Mouse (Mus musculus): Measurements from ENCODE around the gene Acy3. TPM values are rescaled to one million over a fixed set of nuclear protein-coding genes. Genes with fewer than 3 reads are reported as not detected.

Acy3 gene
- polyA plus RNA-seq, 1 experiment: 6.3 TPM

GRCm38 (mm10) chr19:3947813-3948212 lies 38.6 kb upstream of the Acy3 start:
- Histone ChIP-seq H3K4me3 (no peak overlapping the region), H3ac (ENCODE audit: control insufficient read depth, insufficient read length) (no peak overlapping the region), H3K79me2 (ENCODE audit: control insufficient read depth, insufficient read depth) (no peaks in the 10 kb centered on the region), H3K4me2 (ENCODE audit: low read depth) (no peak overlapping the region), H3K36me3 (ENCODE audit: control insufficient read depth, insufficient read depth) (no peaks in the 10 kb centered on the region), H3K27me3 (ENCODE audit: control insufficient read depth, insufficient read depth, insufficient read length) (no peaks in the 10 kb centered on the region)
- TF ChIP-seq TCF3 (IDR thresholded peaks at IDR 0.05; ENCODE audit: insufficient read length, low read depth) (no peak), CEBPB (IDR thresholded peaks at IDR 0.05; ENCODE audit: insufficient read depth, poor library complexity, severe bottlenecking) (no peak), SRF (IDR thresholded peaks at IDR 0.05; ENCODE audit: control insufficient read depth, insufficient read length, low read depth) (no peak), USF1 (IDR thresholded peaks at IDR 0.05; ENCODE audit: low read depth) (no peak)

DNA sequence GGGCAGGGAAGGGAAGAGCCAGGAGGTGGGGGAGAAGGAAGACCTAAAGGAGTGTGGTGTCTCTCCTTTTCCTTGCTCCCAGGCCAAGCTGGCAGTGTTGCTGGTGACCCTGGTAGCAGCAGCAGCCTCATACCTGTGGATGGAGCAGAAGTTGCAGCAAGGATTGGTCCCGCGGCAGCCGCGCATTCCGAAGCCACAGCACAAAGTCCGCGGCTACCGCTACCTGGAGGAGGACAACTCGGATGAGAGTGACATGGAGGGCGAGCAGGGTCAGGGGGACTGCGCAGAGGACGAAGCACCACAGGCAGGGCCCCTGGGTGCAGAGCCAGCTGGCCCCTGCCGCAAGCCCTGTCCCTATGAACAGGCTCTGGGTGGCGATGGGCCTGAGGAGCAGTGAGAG lies 37.8 kb upstream of the Acy3 start:
- TF ChIP-seq MYOD1 (IDR thresholded peaks at IDR 0.05; ENCODE audit: control insufficient read depth in 1 of 3, insufficient read length in 2 of 3, low read depth in 2 of 3) (no peak), CEBPB (IDR thresholded peaks at IDR 0.05; ENCODE audit: insufficient read depth, poor library complexity, severe bottlenecking) (no peak), MYOG (IDR thresholded peaks at IDR 0.05; ENCODE audit: control insufficient read depth in 1 of 3, insufficient read depth in 1 of 3, insufficient read length in 2 of 3, low read depth in 2 of 3) (no peak), TCF12 (IDR thresholded peaks at IDR 0.05; ENCODE audit: insufficient read depth, poor library complexity, severe bottlenecking) (no peak), MAX (IDR thresholded peaks at IDR 0.05; ENCODE audit: low read depth) (no peak), E2F4 (IDR thresholded peaks at IDR 0.05; ENCODE audit: insufficient read depth) (no peak), POLR2A (IDR thresholded peaks at IDR 0.05; ENCODE audit: insufficient read length, low read depth) (no peak), POLR2AphosphoS2 (IDR thresholded peaks at IDR 0.05; ENCODE audit: insufficient read length, low read depth) (no peak), REST (IDR thresholded peaks at IDR 0.05; ENCODE audit: insufficient read depth, insufficient read length) (no peak), USF1 (IDR thresholded peaks at IDR 0.05; ENCODE audit: low read depth) (no peak), TCF3 (IDR thresholded peaks at IDR 0.05; ENCODE audit: insufficient read length, low read depth) (no peak), SRF (IDR thresholded peaks at IDR 0.05; ENCODE audit: control insufficient read depth, insufficient read length, low read depth) (no peak)
- H3K27me3 ChIP-seq (ENCODE audit: control insufficient read depth, insufficient read depth, insufficient read length): no peaks in the 10 kb centered on the region
- no peak overlapping the region for H3K4me2 ChIP-seq (ENCODE audit: low read depth)

DNA sequence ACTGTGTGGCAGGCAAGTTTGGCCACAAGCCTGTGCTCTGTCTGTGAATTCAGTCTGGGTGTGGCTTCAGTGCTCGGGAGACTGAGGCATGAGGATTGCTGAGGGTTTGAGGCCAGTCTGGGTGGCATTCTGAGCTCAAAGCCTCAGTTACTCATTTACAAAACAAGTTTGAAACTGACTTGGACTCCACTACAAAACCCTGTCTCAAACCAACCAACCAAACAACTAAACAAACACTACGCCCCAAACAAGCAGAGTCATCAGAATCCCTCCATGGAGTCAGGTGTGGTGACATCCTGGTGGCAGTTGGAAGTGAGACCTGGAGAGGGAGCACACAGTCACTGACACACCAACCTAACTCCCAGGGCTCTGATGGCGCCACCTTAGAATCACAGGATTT lies 36.0 kb upstream of the Acy3 start:
- H3K79me2 ChIP-seq (ENCODE audit: control insufficient read depth, insufficient read depth): no peaks in the 10 kb centered on the region
- no peak overlapping the region for H3K4me2 ChIP-seq (ENCODE audit: low read depth)
- H3K36me3 ChIP-seq (ENCODE audit: control insufficient read depth, insufficient read depth): no peaks in the 10 kb centered on the region
- no peaks in the 10 kb centered on the region for H3K27me3 ChIP-seq (ENCODE audit: control insufficient read depth, insufficient read depth, insufficient read length)
- no peak overlapping the region for H3K4me3 ChIP-seq
- H3ac ChIP-seq (ENCODE audit: control insufficient read depth, insufficient read length): no peak overlapping the region
- TF ChIP-seq USF1 (IDR thresholded peaks at IDR 0.05; ENCODE audit: low read depth): no peak
- TF ChIP-seq POLR2AphosphoS2 (IDR thresholded peaks at IDR 0.05; ENCODE audit: insufficient read length, low read depth): no peak
- TF ChIP-seq MYOG (IDR thresholded peaks at IDR 0.05; ENCODE audit: control insufficient read depth in 1 of 3, insufficient read depth in 1 of 3, insufficient read length in 2 of 3, low read depth in 2 of 3): no peak
- TF ChIP-seq POLR2A (IDR thresholded peaks at IDR 0.05; ENCODE audit: insufficient read length, low read depth): no peak
- TF ChIP-seq TCF3 (IDR thresholded peaks at IDR 0.05; ENCODE audit: insufficient read length, low read depth): no peak
- TF ChIP-seq MYOD1 (IDR thresholded peaks at IDR 0.05; ENCODE audit: control insufficient read depth in 1 of 3, insufficient read length in 2 of 3, low read depth in 2 of 3): no peak
- no peak for TF ChIP-seq TCF12 (IDR thresholded peaks at IDR 0.05; ENCODE audit: insufficient read depth, poor library complexity, severe bottlenecking)
- no peak for TF ChIP-seq SRF (IDR thresholded peaks at IDR 0.05; ENCODE audit: control insufficient read depth, insufficient read length, low read depth)
- no peak for TF ChIP-seq MAX (IDR thresholded peaks at IDR 0.05; ENCODE audit: low read depth)
- TF ChIP-seq CEBPB (IDR thresholded peaks at IDR 0.05; ENCODE audit: insufficient read depth, poor library complexity, severe bottlenecking): no peak

More for the DNA sequence above, 37.8 kb upstream of the Acy3 start:
- no peak overlapping the region for H3ac ChIP-seq (ENCODE audit: control insufficient read depth, insufficient read length)
- H3K36me3 ChIP-seq (ENCODE audit: control insufficient read depth, insufficient read depth): no peaks in the 10 kb centered on the region
- no peak overlapping the region for H3K4me3 ChIP-seq
- H3K79me2 ChIP-seq (ENCODE audit: control insufficient read depth, insufficient read depth): no peaks in the 10 kb centered on the region

- no peaks in the 10 kb centered on the region for H3K36me3 ChIP-seq (ENCODE audit: control insufficient read depth, insufficient read depth)
- no peak overlapping the region for H3K4me3 ChIP-seq
- no peaks in the 10 kb centered on the region for H3K27me3 ChIP-seq (ENCODE audit: control insufficient read depth, insufficient read depth, insufficient read length)
- no peaks in the 10 kb centered on the region for H3K79me2 ChIP-seq (ENCODE audit: control insufficient read depth, insufficient read depth)
- H3ac ChIP-seq (ENCODE audit: control insufficient read depth, insufficient read length): no peak overlapping the region
- TF ChIP-seq CEBPB (IDR thresholded peaks at IDR 0.05; ENCODE audit: insufficient read depth, poor library complexity, severe bottlenecking) (no peak), MYOD1 (IDR thresholded peaks at IDR 0.05; ENCODE audit: control insufficient read depth in 1 of 3, insufficient read length in 2 of 3, low read depth in 2 of 3) (no peak), TCF3 (IDR thresholded peaks at IDR 0.05; ENCODE audit: insufficient read length, low read depth) (no peak), TCF12 (IDR thresholded peaks at IDR 0.05; ENCODE audit: insufficient read depth, poor library complexity, severe bottlenecking) (no peak), POLR2AphosphoS2 (IDR thresholded peaks at IDR 0.05; ENCODE audit: insufficient read length, low read depth) (no peak), MYOG (IDR thresholded peaks at IDR 0.05; ENCODE audit: control insufficient read depth in 1 of 3, insufficient read depth in 1 of 3, insufficient read length in 2 of 3, low read depth in 2 of 3) (no peak), SRF (IDR thresholded peaks at IDR 0.05; ENCODE audit: control insufficient read depth, insufficient read length, low read depth) (no peak), USF1 (IDR thresholded peaks at IDR 0.05; ENCODE audit: low read depth) (no peak), REST (IDR thresholded peaks at IDR 0.05; ENCODE audit: insufficient read depth, insufficient read length) (no peak), MAX (IDR thresholded peaks at IDR 0.05; ENCODE audit: low read depth) (no peak)
- no peak overlapping the region for H3K4me2 ChIP-seq (ENCODE audit: low read depth)
Observed at GRCm38 (mm10) chr19:3951461-3951860, 34.9 kb upstream of the Acy3 start.

GRCm38 (mm10) chr19:3952099-3952498 lies 34.3 kb upstream of the Acy3 start:
- Histone ChIP-seq H3ac (ENCODE audit: control insufficient read depth, insufficient read length) (no peak overlapping the region), H3K4me2 (ENCODE audit: low read depth) (no peak overlapping the region), H3K36me3 (ENCODE audit: control insufficient read depth, insufficient read depth) (no peaks in the 10 kb centered on the region), H3K27me3 (ENCODE audit: control insufficient read depth, insufficient read depth, insufficient read length) (no peaks in the 10 kb centered on the region), H3K79me2 (ENCODE audit: control insufficient read depth, insufficient read depth) (no peaks in the 10 kb centered on the region), H3K4me3 (no peak overlapping the region)
- TF ChIP-seq MYOD1 (IDR thresholded peaks at IDR 0.05; ENCODE audit: control insufficient read depth in 1 of 3, insufficient read length in 2 of 3, low read depth in 2 of 3) (no peak), REST (IDR thresholded peaks at IDR 0.05; ENCODE audit: insufficient read depth, insufficient read length) (no peak), E2F4 (IDR thresholded peaks at IDR 0.05; ENCODE audit: insufficient read depth) (no peak), CEBPB (IDR thresholded peaks at IDR 0.05; ENCODE audit: insufficient read depth, poor library complexity, severe bottlenecking) (no peak), MYOG (IDR thresholded peaks at IDR 0.05; ENCODE audit: control insufficient read depth in 1 of 3, insufficient read depth in 1 of 3, insufficient read length in 2 of 3, low read depth in 2 of 3) (no peak), TCF3 (IDR thresholded peaks at IDR 0.05; ENCODE audit: insufficient read length, low read depth) (no peak), USF1 (IDR thresholded peaks at IDR 0.05; ENCODE audit: low read depth) (no peak), SRF (IDR thresholded peaks at IDR 0.05; ENCODE audit: control insufficient read depth, insufficient read length, low read depth) (no peak), TCF12 (IDR thresholded peaks at IDR 0.05; ENCODE audit: insufficient read depth, poor library complexity, severe bottlenecking) (no peak), POLR2AphosphoS2 (IDR thresholded peaks at IDR 0.05; ENCODE audit: insufficient read length, low read depth) (no peak)

Data from myocyte (in vitro differentiated cells).